Comparison of ENCODE assay signal across 10 mouse cellular contexts in genomic region chr2:74705467-74706089, GRCm38 (mm10). TPM values are rescaled to one million over a fixed set of nuclear protein-coding genes. Genes with fewer than 3 reads are reported as not detected.
DNase-seq lines count a peak whose midpoint lies in the region; ATAC-seq and TF ChIP-seq lines count a peak whose summit lies in the region.
"Had no signal": no experiment of that assay in that cellular context is flagged by ENCODE, and none has a peak within 500 bp of the region (broad histone marks: within the 10 kb centered on the region; RNA-seq: fewer than 3 reads in every experiment).

No protein-coding gene starts in this region.

- no peaks in the 10 kb centered on the region for H3K9me3 ChIP-seq in heart, embryonic 10.5 days
- H3K9me3 ChIP-seq in hindbrain, embryonic 13.5 days = no peaks in the 10 kb centered on the region
- H3K9me3 ChIP-seq in limb, embryonic 15.5 days = no peaks in the 10 kb centered on the region
- H3K9me3 ChIP-seq in stomach, postnatal 0 days (ENCODE audit: control insufficient read depth, low read length) = no peaks in the 10 kb centered on the region

- peak overlapping the region; percentile 53; the same call in 1 of the 2 replicates for H3K9ac ChIP-seq in hindbrain, embryonic 13.5 days
- peak overlapping the region; percentile 54 for H3K9ac ChIP-seq in limb, embryonic 15.5 days
- H3K9ac ChIP-seq in stomach, postnatal 0 days (ENCODE audit: low read length) = peak overlapping the region; percentile 53

- H3K36me3 ChIP-seq in heart, embryonic 10.5 days = no peaks in the 10 kb centered on the region
- H3K36me3 ChIP-seq in hindbrain, embryonic 13.5 days = no peaks in the 10 kb centered on the region
- no peaks in the 10 kb centered on the region for H3K36me3 ChIP-seq in limb, embryonic 15.5 days
- H3K36me3 ChIP-seq in stomach, postnatal 0 days (ENCODE audit: control insufficient read depth, insufficient read depth, low read length) = no peaks in the 10 kb centered on the region
- H3K36me3 ChIP-seq: G1E had no signal

- no peak for TF ChIP-seq CTCF in stomach, postnatal 0 days (IDR thresholded peaks at IDR 0.05; ENCODE audit: low read depth)

- H3K4me2 ChIP-seq in hindbrain, embryonic 13.5 days = peak overlapping the region; percentile 52
- peak overlapping the region; percentile 90 for H3K4me2 ChIP-seq in limb, embryonic 15.5 days
- H3K4me2 ChIP-seq in stomach, postnatal 0 days (replicated peaks; ENCODE audit: low read depth) = peak overlapping the region; percentile 63

- H3K4me3 ChIP-seq in heart, embryonic 10.5 days = peak overlapping the region; percentile 59
- H3K4me3 ChIP-seq in hindbrain, embryonic 13.5 days = peak overlapping the region; percentile 37
- peak overlapping the region; percentile 61 for H3K4me3 ChIP-seq in limb, embryonic 15.5 days
- peak overlapping the region; percentile 44 for H3K4me3 ChIP-seq in stomach, postnatal 0 days (ENCODE audit: low read depth, low read length)

- intact Hi-C loops in heart, postnatal 14 days (cut with DNase I) = loop anchor here (10.0 kb wide), 1 partner anchor 1069 kb away; no protein-coding TSS in a partner anchor

- peaks cover 99% of the 10 kb centered on the region for H3K27me3 ChIP-seq in heart, embryonic 10.5 days (ENCODE audit: insufficient read depth, poor library complexity, severe bottlenecking)
- H3K27me3 ChIP-seq in hindbrain, embryonic 13.5 days = peaks cover 96% of the 10 kb centered on the region
- H3K27me3 ChIP-seq in limb, embryonic 15.5 days = peaks cover 88% of the 10 kb centered on the region
- peaks cover 42% of the 10 kb centered on the region for H3K27me3 ChIP-seq in stomach, postnatal 0 days (ENCODE audit: control insufficient read depth, insufficient read depth, low read length)

- no peak for TF ChIP-seq EP300 in stomach, postnatal 0 days (optimal IDR thresholded peaks at IDR 0.05)

- DNase-seq in heart, embryonic 10.5 days (ENCODE audit: low spot score) = no peak
- DNase-seq in heart, postnatal 14 days = no peak
- DNase-seq in adrenal gland, adult 8-10 months = peak; percentile 63
- no peak for DNase-seq in stomach, postnatal 0 days (ENCODE audit: low spot score)
- no peak for DNase-seq in layer of hippocampus, adult 9-11 months

- peak overlapping the region; percentile 52; the same call in 1 of the 2 replicates for H3K27ac ChIP-seq in heart, embryonic 10.5 days
- peak overlapping the region; percentile 53 for H3K27ac ChIP-seq in hindbrain, embryonic 13.5 days
- H3K27ac ChIP-seq in limb, embryonic 15.5 days = peak overlapping the region; percentile 83
- peak overlapping the region; percentile 70 for H3K27ac ChIP-seq in stomach, postnatal 0 days (replicated peaks)

- peaks cover 12% of the 10 kb centered on the region for H3K4me1 ChIP-seq in heart, embryonic 10.5 days
- H3K4me1 ChIP-seq in hindbrain, embryonic 13.5 days (replicated peaks) = peaks cover 11% of the 10 kb centered on the region
- H3K4me1 ChIP-seq in limb, embryonic 15.5 days = peaks cover 27% of the 10 kb centered on the region
- H3K4me1 ChIP-seq in stomach, postnatal 0 days (replicated peaks; ENCODE audit: control insufficient read depth, insufficient read depth) = no peaks in the 10 kb centered on the region

- ATAC-seq in hindbrain, embryonic 13.5 days (ENCODE audit: low FRiP score) = no peak
- no peak for ATAC-seq in limb, embryonic 15.5 days (ENCODE audit: insufficient number of reproducible peaks, low FRiP score, low TSS enrichment, low read depth)
- no peak; the same call in 1 of the 2 replicates for ATAC-seq in stomach, postnatal 0 days (ENCODE audit: low FRiP score, low TSS enrichment)
- ATAC-seq in megakaryocyte-erythroid progenitor cell, adult 5-6 weeks (replicated peaks; ENCODE audit: low FRiP score, low TSS enrichment, poor library complexity, severe bottlenecking) = no peak

- 1% methylated on average over 79 of the region's 85 CpGs for WGBS in heart, embryonic 10.5 days
- WGBS in hindbrain, embryonic 13.5 days = 0% methylated on average over 39 of the region's 85 CpGs
- WGBS in limb, embryonic 15.5 days = under 1% methylated on average over 80 of the region's 85 CpGs
- under 1% methylated on average over 58 of the region's 85 CpGs for WGBS in stomach, postnatal 0 days

RNA-seq across cellular contexts. Expression of gene Hoxd8, which starts 1.2 kb away (rescaled TPM):
- polyA plus RNA-seq in heart, embryonic 10.5 days (2016; fragmentation: Nextera tagmentation; extraction: Ambion mirVana) = 0.09 and 1.3 TPM in 2 replicates
- total RNA-seq in heart, postnatal 14 days (2021) = 1 to 10 TPM; 1.5 to 1.6 TPM
- total RNA-seq in adrenal gland, adult 8-10 months (2022) = 10 to 100 TPM; 33.3 to 45.8 (median 36.6) TPM
- polyA plus RNA-seq in hindbrain, embryonic 13.5 days (2015; fragmentation: Nextera tagmentation; extraction: Ambion mirVana) = 0.79 and 1.5 TPM in 2 replicates
- polyA plus RNA-seq in limb, embryonic 15.5 days (2015; fragmentation: Nextera tagmentation; extraction: Ambion mirVana) = 5.9 and 7.3 TPM in 2 replicates
- polyA plus RNA-seq in stomach, postnatal 0 days (2015; fragmentation: Nextera tagmentation; extraction: Ambion mirVana) = 1.3 TPM in 2 replicates
- total RNA-seq in megakaryocyte-erythroid progenitor cell, adult 5-6 weeks (2014; fragmentation: Nextera tagmentation) = not detected in 2 replicates
- not detected in 2 replicates for total RNA-seq in megakaryocyte-erythroid progenitor cell, adult 5-6 weeks (2017)
- total RNA-seq: G1E; hematopoietic stem cell, adult 5-6 weeks had no signal
- polyA plus RNA-seq: G1E had no signal

RNA-seq across cellular contexts. Expression of gene Hoxd3, which starts 6.1 kb away (rescaled TPM):
- polyA plus RNA-seq in heart, embryonic 10.5 days (2016; fragmentation: Nextera tagmentation; extraction: Ambion mirVana) = 0.73 and 2.9 TPM in 2 replicates
- not detected for total RNA-seq in heart, postnatal 14 days (2021)
- total RNA-seq in adrenal gland, adult 8-10 months (2022) = 1 to 10 TPM in 3 of 4 experiments, under 1 TPM in 1; 0.73 to 1.9 (median 1.5) TPM
- polyA plus RNA-seq in hindbrain, embryonic 13.5 days (2015; fragmentation: Nextera tagmentation; extraction: Ambion mirVana) = 76.0 and 82.5 TPM in 2 replicates
- 0.55 and 0.65 TPM in 2 replicates for polyA plus RNA-seq in limb, embryonic 15.5 days (2015; fragmentation: Nextera tagmentation; extraction: Ambion mirVana)
- 1.3 and 1.5 TPM in 2 replicates for polyA plus RNA-seq in stomach, postnatal 0 days (2015; fragmentation: Nextera tagmentation; extraction: Ambion mirVana)
- not detected in 2 replicates for total RNA-seq in megakaryocyte-erythroid progenitor cell, adult 5-6 weeks (2014; fragmentation: Nextera tagmentation)
- not detected in 2 replicates for total RNA-seq in megakaryocyte-erythroid progenitor cell, adult 5-6 weeks (2017)
- total RNA-seq: hematopoietic stem cell, adult 5-6 weeks had no signal

RNA-seq across cellular contexts. Expression of gene Hoxd4, which starts 6.2 kb away (rescaled TPM):
- 0.29 TPM in 1 of 2 replicates, not detected in the other for polyA plus RNA-seq in heart, embryonic 10.5 days (2016; fragmentation: Nextera tagmentation; extraction: Ambion mirVana)
- total RNA-seq in heart, postnatal 14 days (2021) = under 1 TPM; 0.36 to 0.51 TPM
- 10 to 100 TPM; 16.8 to 37.2 (median 31.3) TPM for total RNA-seq in adrenal gland, adult 8-10 months (2022)
- polyA plus RNA-seq in hindbrain, embryonic 13.5 days (2015; fragmentation: Nextera tagmentation; extraction: Ambion mirVana) = 4.1 and 4.2 TPM in 2 replicates
- 0.29 and 0.66 TPM in 2 replicates for polyA plus RNA-seq in limb, embryonic 15.5 days (2015; fragmentation: Nextera tagmentation; extraction: Ambion mirVana)
- polyA plus RNA-seq in stomach, postnatal 0 days (2015; fragmentation: Nextera tagmentation; extraction: Ambion mirVana) = 0.08 and 0.19 TPM in 2 replicates
- total RNA-seq in megakaryocyte-erythroid progenitor cell, adult 5-6 weeks (2014; fragmentation: Nextera tagmentation) = not detected in 2 replicates
- not detected in 2 replicates for total RNA-seq in megakaryocyte-erythroid progenitor cell, adult 5-6 weeks (2017)
- total RNA-seq: hematopoietic stem cell, adult 5-6 weeks had no signal

RNA-seq across cellular contexts. Expression of gene Hoxd9, which starts 8.1 kb away (rescaled TPM):
- 3.0 TPM in 1 of 2 replicates, not detected in the other for polyA plus RNA-seq in heart, embryonic 10.5 days (2016; fragmentation: Nextera tagmentation; extraction: Ambion mirVana)
- under 1 TPM; 0.12 to 0.24 TPM for total RNA-seq in heart, postnatal 14 days (2021)
- 1 to 10 TPM; 6.5 to 9.2 (median 7.0) TPM for total RNA-seq in adrenal gland, adult 8-10 months (2022)
- polyA plus RNA-seq in hindbrain, embryonic 13.5 days (2015; fragmentation: Nextera tagmentation; extraction: Ambion mirVana) = not detected in 2 replicates
- 7.1 TPM in 2 replicates for polyA plus RNA-seq in limb, embryonic 15.5 days (2015; fragmentation: Nextera tagmentation; extraction: Ambion mirVana)
- polyA plus RNA-seq in stomach, postnatal 0 days (2015; fragmentation: Nextera tagmentation; extraction: Ambion mirVana) = 0.31 and 0.34 TPM in 2 replicates
- total RNA-seq in megakaryocyte-erythroid progenitor cell, adult 5-6 weeks (2014; fragmentation: Nextera tagmentation) = not detected in 2 replicates
- not detected in 2 replicates for total RNA-seq in megakaryocyte-erythroid progenitor cell, adult 5-6 weeks (2017)
- total RNA-seq: G1E; hematopoietic stem cell, adult 5-6 weeks had no signal
- polyA plus RNA-seq: G1E had no signal

RNA-seq across cellular contexts. Expression of gene Hoxd10, which starts 13.9 kb away (rescaled TPM):
- 2.3 TPM in 1 of 2 replicates, not detected in the other for polyA plus RNA-seq in heart, embryonic 10.5 days (2016; fragmentation: Nextera tagmentation; extraction: Ambion mirVana)
- total RNA-seq in heart, postnatal 14 days (2021) = under 1 TPM in 1 of 2 experiments, not detected in 1; 0.14 TPM
- total RNA-seq in adrenal gland, adult 8-10 months (2022) = not detected
- polyA plus RNA-seq in hindbrain, embryonic 13.5 days (2015; fragmentation: Nextera tagmentation; extraction: Ambion mirVana) = not detected in 2 replicates
- polyA plus RNA-seq in limb, embryonic 15.5 days (2015; fragmentation: Nextera tagmentation; extraction: Ambion mirVana) = 12.4 and 14.5 TPM in 2 replicates
- polyA plus RNA-seq in stomach, postnatal 0 days (2015; fragmentation: Nextera tagmentation; extraction: Ambion mirVana) = 0.10 TPM in 1 of 2 replicates, not detected in the other
- total RNA-seq in megakaryocyte-erythroid progenitor cell, adult 5-6 weeks (2014; fragmentation: Nextera tagmentation) = not detected in 2 replicates
- 0.65 TPM in 1 of 2 replicates, not detected in the other for total RNA-seq in megakaryocyte-erythroid progenitor cell, adult 5-6 weeks (2017)
- total RNA-seq: hematopoietic stem cell, adult 5-6 weeks had no signal
- polyA plus RNA-seq: G1E had no signal

Comparison
In these comparisons a context has a peak if more than half of its experiments do, and no peak if none do; other contexts are left out.
1. RNA of gene Hoxd3, which starts 6.1 kb away (polyA plus RNA-seq): 76.0 to 82.5 TPM in hindbrain, embryonic 13.5 days; 0.73 to 2.9 TPM in heart, embryonic 10.5 days, 1.3 to 1.5 TPM in stomach, postnatal 0 days and 0.55 to 0.65 TPM in limb, embryonic 15.5 days; every median in the first group is over 10 times any median in the second.
2. Peak in every context shown above with its lines, with median percentiles within 50 percentile points of each other: H3K27ac ChIP-seq, H3K4me3 ChIP-seq, H3K4me2 ChIP-seq and H3K9ac ChIP-seq.